Mouse (Mus musculus): Measurements from ENCODE around the gene S100a5.
A peak's percentile ranks its signal among the peaks of the same experiment; 100 is the strongest.

The S100a5 gene

DNA sequence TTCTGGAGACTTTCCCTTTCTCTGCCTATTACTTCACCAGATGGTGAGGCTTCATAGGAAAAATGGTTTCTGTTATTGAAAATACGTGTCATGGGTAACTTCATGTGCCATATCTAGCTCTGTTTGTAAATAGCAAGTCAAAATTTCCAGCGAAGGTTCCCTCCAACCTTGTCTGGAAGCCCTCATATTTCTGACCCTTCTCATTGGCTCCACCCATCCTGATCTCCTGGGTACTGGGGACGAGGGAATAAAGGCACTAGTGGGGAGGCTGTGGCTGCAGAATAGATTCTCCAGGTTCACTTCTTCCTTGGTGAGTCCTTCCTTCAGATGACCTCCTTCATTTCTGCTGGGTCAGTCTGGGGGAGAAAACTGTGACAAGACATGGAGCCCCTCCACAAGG lies at the start of gene S100a5:
S100a5 (plus strand) TSS at position 301 of the 400 bp plus-strand sequence.
- no peak for DNase-seq

DNA sequence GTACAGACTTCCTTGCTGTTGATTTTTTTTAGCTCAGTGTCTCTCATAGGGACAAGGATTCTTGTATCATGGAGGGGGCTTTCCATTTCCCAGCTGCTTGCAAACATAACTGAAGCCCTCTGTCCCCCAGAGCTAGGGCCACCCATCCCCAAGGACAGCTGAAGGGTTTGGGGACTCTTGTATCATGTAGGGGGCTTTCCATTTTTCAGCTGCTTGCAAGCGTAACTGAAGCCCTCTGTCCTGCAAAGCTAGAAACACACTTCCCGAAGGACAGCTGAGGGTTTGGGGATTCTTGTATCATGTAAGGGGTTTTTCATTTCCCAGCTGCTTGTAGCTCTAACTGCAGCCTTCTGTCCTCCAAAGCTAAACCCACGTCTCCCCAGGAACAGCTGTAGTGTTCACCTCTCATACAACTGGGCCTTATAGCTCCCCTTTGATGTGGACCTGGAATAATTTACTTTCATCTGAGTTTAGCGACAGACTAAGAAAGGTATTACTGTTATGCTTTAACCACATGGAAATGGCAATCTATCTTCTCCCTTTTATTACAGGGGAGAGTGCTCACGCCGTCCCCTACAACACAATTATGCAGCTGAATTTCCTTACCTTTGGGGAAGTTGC lies 48.2 kb upstream of the S100a5 start, which contains the start of gene S100a3:
S100a3 (plus strand) TSS at position 571 of the 621 bp plus-strand sequence.
- DNase-seq: no peak

DNA sequence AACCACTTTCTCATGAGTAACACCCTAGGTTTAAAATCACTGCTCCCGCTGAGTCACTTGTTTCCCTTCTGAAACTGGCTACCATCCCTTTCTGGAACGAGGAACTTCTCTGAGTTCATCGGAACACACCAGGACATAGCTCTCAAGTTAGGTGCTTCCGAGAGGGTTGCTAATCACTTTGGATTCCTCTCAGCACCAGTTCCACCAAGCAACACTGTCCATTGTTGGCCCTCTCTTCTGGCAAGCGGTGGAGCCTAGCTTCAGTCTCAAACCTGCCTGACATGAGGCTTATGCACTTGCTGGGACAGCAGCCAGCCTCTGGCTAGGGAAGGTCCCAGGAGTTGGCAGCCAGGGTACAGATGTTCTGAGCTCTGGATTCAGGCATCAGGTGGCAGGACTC lies 33.6 kb upstream of the S100a5 start:
- no peak for DNase-seq

DNA sequence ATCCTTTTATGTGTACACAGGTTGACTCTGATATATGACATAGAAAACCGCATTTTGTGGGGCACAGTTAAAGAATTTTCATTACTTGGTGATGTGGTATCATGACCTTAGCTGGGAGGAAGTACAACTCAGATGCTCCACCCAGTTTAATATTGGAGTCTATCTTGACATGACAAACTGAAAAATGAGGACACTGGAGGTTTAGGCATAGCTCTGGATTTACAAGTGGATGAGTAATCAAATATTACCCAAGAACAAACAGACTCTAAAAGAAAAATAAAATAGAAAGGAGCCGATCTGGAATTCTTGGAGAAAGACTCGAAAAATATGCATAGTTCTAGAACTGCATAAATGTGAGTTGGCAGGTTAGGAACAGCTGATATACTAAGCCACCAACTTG lies 33.0 kb upstream of the S100a5 start:
- DNase-seq: no peak

DNA sequence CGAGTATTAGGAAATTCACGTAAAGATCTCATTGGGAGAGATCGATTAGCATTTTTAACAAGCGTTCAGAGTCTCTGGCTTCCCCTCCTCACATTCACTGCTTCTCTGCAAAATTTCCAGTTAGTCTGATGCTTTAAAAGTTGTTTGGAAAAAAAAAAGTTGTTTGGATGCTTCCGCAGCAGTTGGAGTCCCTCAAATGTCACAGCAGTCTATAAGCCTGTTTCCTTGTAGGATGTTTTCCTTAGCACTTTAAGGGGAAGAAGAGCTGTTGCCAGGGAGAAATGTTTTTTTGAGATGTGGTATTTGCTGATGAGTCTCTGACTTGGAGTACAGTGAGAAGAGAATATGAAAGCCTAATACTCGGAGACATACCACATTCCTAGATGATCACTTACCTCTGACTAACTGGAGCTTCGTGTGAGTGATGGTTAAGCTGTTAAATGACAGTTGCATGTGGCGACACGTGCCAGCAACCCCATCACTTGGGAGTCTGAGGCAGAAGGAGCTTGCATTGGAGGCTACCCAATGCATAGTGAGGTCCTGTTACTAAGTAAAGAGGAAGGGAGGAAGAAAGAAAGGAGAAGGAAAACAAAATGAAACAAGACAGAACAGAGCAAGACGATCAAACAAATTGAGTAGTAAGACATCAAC lies 31.8 kb upstream of the S100a5 start:
- DNase-seq: no peak

DNA sequence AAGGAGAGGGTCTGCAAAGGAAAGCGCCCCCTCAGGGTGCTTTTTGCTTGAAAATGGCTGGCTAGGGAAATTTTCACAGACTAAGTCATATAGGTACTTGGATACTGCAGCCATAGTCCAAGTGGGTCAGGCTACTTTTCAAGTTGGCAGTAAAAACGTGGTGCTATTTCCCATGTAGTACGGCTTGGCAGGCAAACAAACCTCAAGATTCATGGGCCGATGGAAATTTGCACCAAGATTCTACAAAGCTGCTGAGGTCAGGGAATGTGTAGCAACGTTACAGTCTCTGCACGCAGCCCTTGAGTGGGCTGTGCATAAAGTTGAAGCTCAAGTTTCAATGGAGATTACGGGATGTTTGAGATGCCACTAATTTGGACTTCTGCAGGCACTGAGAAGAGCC lies 28.9 kb upstream of the S100a5 start:
- no peak for DNase-seq

DNA sequence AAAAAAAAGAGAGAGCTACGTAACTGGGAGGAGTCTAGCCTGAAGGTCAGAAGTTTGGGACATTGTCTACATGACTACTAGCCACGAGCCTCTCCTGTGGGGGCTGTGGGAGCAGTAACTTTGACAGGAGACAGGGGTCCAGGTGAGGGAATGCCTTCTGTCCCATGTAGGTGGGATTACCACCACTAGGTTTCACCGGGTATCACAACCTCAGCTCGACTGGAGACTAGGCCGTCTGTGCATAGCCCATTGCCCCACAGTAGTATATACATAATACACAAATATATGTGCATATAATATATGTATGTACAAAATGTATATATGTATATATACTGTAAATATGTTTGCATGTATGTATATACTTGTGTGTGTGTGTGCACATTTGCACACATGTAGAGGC lies 27.2 kb upstream of the S100a5 start:
- DNase-seq: no peak

DNA sequence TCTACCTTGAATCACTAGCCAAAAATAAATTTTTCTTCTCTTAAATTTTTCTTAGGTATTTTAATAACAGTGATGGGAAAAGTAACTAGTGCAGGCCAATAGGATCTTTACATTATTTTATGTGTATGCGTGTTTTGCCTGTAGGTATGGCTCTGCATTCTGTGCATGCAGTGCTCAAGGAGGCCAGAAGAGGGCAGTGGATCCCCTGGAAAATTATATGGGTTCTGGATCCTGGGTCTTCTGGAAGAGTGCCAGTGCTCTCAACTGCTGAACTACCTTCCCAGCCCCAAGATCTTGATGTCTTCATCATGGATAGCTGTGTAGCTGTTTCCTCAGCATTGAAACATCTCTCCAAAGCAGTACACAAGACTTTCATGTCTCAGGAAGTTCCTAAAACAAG lies 26.2 kb upstream of the S100a5 start:
- peak; percentile 34 for DNase-seq

DNA sequence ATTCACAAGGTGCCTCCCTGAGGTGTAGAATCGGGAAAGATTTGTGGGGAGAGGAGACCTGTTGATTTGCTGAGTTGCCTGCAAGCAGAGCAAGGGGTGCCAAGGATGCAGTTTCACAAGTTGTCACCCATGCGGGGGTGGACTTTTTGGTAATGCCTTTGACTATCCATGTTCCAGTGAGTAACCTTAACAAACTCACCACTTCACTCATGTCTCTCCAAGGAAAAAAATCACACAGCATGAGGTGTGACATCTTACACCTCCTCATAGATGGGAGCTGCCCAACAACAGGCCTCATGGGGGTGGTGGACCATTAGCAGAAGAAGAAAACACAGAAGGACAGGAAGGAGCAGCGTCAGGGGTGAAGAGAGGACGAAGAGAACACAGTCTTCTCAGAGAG lies 25.8 kb upstream of the S100a5 start:
- no peak for DNase-seq

DNA sequence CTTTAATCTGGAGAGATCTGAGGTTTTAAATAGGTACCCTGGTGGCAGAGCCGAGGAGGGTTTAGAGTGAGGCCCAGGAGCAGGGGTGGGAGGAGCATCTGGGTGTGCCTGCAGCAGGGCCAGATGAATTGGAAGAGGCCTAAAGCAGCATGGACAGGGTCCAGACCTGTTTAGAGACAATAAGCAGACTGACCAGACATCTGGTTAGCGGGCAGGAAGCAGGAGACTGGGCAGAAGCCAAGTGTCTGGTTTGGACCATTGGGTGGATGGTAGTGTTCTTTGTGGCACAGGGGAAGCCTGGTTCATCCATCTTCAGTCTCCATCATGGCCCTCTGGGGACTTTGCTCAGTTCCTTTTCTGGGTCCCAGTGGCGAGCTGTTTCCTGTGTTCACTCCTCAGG lies 24.4 kb upstream of the S100a5 start:
- no peak for DNase-seq

DNA sequence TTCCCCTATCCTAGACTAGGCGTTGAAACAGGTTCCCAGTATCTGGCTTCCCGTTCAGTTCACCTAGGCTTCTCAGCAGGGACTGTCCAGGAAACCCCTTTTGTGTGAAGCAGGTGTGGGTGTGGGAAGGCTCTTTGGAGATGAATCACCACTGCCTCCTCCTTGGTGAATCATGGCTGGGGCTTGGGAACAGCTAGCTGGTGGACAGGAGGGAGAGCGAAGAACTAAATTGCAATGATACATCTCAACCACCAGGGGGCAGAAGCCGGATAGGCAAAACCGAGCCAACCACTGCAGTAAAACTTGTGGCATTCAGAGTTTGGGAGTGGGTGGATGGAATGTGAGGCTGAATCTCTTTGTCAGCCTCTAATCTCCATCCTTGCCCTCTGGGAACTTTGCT lies 22.7 kb upstream of the S100a5 start:
- peak; percentile 64 for DNase-seq

DNA sequence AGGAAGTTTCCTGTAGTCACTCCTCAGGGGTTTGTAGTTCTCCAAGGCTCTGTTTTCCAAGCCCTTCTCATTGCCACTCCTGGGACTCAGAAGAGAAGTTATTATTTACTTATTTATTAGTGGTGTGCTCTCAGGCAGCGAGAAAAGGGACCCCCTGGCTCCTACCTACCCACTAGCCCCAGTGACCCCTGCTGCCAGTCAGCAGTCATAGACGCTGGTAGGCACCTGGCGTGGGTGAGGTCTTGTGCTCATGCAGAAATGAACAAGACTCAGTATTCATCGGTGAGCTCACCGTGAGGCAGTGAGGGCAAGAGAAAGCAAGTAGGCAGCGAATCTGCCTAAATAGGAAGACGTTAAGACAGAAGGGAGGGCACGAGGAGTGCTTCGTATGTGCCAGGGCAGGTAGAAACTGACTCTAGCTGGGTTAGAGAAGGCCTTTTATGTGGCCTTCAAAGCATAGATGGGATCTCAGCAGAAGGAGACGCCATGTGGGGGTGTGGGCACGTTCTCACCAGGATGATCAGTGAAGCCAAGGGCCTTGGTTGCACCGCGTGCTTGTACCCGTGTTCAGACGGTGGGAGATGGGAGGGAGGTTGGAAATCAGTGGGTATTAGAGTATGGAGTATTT lies 22.2 kb upstream of the S100a5 start:
- DNase-seq: peak; percentile 58

DNA sequence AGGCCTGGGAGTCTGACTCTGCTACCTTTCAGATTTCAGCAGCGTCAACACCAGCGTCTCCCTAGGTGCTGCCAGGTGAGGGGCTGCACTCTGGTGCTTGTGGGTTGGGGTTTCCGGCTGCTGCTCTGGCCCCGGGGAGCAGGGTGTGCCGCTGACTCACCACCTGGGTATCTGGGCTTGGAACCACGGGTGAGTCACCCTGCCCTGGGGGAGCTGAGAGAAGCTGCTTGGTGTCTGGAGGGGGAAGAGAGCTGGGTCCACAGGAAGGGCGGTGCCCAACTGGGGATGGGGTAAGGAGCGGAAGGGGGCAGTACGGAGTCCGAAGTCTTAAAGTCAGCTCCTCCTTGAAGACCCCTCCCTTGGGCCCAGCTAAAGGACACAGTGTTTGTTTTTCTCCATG lies 21.4 kb upstream of the S100a5 start:
- peak; percentile 87 for DNase-seq

DNA sequence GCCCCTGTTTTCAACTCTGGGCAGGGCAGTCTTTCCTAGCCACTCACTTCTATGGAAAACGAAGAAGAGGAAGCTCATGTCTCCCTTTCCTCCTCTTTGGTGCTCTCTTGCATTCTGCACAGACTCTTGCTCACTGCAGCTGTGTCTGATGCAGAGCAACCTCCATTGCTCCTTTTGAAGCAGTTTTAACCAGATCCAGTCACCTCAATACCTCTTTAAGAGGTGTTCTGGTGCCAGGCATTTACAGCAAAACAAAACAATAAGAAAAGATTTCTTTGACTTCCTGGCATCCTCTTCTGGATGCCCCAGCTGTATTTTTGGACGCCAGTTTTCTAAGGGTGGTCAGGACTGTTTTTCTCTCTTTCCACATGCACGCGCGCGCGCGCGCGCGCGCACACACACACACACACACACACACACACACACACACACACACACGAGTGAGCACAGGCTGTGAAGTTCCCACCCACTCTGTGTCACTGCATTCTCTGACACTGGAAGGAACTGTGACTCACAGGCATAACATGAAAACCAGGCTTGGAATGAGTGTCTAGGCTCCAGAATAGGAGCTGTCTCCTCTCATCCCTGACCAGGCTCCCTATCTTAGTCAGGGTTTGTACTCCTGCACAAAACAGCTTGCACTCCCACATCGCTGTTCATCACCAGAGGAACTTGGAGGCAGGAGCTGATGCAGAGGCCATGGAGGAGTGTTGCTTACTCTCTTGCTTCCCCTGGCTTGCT lies 20.8 kb upstream of the S100a5 start:
- peak; percentile 22 for DNase-seq

DNA sequence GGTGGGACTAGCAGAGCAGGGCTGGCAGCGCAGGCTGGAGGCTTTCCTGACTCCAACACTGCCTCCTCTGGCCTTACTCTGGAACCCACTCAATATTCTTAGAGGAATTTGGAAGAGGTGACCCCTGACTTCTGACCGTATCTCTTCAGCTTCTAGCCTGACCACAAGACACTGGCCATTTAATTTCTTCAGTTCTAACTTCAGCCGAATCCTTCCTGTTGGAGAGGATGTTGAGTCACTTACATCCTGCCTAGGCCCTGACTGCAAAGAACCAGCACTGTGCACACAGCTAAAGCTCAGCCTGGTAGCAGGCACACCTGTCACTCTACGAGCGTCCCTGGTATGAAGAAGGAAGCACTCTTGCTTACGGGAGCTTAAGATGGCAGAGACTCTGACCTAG lies 18.9 kb upstream of the S100a5 start:
- DNase-seq: peak; percentile 59

DNA sequence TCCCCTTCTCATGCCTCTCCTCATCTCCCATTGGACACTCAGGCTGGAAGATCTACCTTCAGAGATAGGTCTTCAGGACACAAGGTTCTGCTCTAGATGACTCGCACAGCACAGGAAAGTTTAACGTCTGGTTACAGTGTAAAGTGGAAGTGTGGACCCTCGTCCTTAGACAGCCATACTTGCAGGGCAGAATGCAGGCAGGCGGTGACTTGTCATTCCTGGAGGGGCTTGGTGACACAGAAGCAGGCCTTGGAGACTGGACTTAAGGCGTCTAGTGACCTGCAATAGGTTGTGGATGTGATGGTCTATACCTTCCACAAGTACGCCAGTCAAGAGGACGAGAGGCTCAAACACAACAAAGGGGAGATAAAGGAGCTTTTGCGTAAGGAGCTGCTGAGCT lies 18.4 kb upstream of the S100a5 start, which contains the start of gene S100a2:
S100a2 (plus strand) TSS at position 301 of the 400 bp plus-strand sequence.
- no peak for DNase-seq

DNA sequence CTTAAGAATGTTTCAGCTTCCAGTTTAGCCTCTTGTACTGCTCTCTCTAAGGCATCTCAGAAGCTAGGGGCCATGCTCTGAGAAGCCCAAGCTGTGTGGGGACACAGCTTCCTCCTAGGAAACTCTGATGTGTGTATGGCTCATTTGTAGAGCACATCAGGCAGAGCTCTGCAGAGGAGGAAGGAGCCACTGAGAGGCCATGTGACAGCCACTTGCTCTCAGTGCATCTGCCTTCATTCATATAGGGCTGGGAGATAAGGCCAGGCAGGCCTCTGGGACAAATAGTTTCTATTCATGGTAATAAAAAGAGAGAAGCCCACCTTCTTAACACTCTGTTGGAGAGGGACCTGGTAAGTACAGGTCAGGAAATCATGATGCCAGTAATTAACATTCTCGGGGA lies 13.9 kb upstream of the S100a5 start:
- DNase-seq: no peak

DNA sequence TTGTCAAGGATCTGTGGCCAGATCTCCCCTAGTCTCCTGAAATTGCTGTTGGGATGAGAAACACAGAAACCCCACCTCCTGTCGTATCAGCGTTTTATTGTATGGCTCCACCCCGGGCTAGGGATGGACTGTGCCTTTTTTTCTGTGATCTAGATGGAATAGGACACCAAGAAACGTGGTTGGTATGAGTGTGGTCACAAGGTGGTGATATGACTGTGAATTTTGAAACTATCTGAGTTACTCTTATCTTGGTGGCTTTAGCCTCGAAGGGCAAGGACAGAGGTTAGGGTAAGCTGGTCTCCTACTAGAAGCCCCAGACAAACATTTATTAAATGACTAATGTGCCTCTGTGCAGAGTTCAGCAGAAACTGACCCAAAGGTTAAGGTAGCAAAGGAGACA lies 12.8 kb upstream of the S100a5 start:
- no peak for DNase-seq

DNA sequence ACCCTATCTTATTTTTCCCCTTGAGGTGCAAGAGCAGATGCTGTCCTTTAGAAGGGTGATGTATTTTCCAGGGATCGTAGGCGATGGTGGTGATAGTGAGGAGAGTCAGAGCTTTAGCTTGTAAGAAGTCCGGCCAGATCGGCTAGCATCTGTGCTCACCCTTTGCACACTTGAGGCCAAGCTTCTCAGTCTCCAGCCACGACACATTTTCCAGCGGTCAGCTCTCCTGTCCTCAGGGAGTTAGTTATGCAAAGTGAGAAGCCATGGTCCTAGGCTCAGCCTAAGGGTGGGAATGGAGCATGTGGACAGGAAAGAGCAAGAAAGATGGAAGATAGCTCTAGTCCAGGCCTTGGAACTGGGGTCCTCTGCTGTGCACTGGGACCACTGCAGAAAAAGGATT lies 11.5 kb upstream of the S100a5 start:
- DNase-seq: no peak

DNA sequence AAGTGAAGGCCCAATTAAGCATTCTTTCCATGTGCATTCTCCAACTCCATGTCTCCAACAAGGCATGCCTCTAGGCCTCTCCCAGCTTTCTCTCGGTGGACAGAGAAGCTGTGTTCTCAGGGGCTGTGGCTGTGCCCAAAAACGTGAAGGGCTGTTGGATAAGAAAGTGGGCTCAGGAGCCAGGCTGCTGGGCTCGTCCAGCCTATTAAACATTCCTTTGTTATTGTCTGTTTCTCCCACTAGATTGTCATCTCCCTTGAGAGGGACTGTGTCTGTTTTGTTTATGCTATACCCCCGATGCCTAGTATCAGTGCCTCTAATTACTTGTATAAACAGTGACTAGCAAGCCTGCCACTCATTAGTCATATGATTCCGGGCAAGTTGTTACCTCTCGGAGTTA lies 10.6 kb upstream of the S100a5 start:
- no peak for DNase-seq

DNA sequence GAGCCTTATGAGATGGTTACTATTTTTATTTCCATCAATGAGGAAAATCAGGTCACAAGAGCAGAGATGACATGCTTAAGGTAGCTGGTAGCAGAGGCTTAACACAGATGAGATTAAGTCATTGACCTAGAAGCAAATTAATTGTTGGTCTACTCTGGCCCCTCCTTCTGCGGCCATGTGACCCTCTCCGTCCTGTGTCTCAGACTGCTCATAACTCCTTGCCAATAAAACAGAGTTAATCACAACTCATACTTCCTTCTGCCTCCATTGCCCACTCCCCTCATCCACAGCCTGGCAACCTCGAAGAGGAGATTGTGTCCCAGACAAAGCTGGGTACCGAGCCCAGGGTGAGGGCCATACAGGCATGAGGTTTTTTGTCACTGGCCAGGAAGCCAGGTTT lies 10.1 kb upstream of the S100a5 start:
- DNase-seq: no peak

DNA sequence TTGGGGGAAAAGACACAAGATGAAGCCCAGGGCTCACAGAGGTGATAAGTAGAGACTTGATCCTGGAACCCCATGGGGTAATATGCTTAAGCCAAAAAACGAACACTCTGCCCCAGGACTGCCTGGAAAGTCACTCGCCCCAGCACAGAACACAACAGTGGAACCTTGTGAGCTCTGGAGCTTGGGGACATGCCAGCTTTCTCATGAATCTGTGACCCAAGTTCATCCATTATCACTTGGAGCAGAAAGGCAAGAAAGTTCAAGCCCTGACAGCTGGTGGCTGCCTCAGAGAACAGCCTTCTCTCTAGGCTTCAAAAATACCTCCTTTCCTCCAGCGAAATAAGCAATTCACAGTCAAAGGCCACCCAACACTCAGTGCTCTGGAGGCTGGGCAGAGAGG lies 8.9 kb upstream of the S100a5 start:
- no peak for DNase-seq

DNA sequence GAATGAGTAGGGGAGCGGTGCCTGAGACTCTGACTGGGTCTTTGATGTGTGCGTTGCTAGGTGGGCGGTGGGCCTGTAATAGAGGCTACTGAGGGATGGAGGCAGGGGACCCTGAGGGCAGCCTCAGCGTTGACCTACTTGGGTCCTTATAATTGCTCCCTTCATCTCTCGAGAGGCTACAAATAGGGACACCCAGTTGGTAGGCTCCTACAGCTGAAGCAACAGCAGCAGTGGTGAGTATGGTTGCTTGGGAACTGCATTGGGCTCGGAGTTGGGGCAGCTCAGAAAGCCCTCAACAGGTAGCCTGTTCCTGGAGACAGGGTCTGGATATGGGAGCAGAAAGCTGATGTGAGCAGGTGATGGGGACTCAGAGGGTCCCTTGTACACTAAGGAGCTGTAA lies 8.3 kb upstream of the S100a5 start:
- DNase-seq: no peak
